Mouse (Mus musculus) thymus, adult 2 months (tissue): ENCODE measurements around the gene Epn1.

Source experiments
- CTCF ChIP-seq: fragments of 200-500 bp; IDR thresholded peaks from 2 replicates; pipeline ENCODE4 v1.5.1; 2012; ENCODE audit warnings: mild to moderate bottlenecking, control low read depth, low read length, moderate library complexity, borderline replicate concordance; ENCODE audit not compliant: control insufficient read depth, poor library complexity, insufficient read depth; ENCODE audit errors: extremely low read depth
- POLR2A ChIP-seq: fragments of 200-500 bp; IDR thresholded peaks from 2 replicates; pipeline ENCODE4 v1.6.1; 2012; ENCODE audit warnings: mild to moderate bottlenecking, low read length, control low read depth, moderate library complexity; ENCODE audit not compliant: control insufficient read depth, poor library complexity, insufficient read depth; ENCODE audit errors: extremely low read depth

GRCm38 (mm10) chr7:5092831-5093510 lies 12.9 kb downstream of the Epn1 start:
- TF ChIP-seq CTCF (no peak), POLR2A (no peak)
